Mouse (Mus musculus): Measurements from ENCODE around the gene Hoxc8.

DNA sequence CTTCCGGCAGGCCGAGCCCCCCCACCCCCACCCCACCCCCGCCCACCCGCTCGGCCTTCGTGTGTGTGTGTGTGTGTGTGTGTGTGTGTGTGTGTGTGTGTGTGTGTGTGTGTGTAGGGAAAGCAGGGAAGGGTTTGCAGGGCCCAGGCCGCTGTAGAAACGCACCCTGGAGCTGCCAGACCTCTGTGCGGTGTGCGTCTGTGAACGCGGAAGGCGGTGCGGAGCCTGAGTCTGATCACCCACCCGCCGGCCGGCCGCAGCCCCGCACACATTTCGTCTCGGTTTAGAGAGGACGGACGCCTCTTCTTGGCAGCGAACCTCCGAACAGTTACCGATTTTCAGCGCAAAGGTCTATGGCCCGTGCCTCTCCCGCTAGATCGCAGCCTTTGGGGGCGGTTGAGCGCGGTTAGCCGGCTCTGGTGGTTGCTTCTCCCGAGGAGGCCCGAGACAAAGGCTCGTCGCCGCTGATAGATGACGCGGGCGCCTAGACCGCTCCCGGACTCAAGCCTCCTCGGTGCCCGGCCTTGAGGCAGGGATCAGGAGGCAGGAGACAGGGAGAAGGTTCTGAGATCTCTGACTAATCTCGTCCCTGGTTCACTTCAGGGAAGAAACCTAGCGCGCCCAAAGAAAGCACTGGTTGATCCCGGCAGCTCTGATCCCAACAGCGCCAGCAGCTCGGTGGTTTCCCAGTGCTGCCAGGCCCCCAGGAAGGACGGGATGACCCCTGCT is 47.5 kb upstream of the Hoxc8 start:
- TF ChIP-seq ZNF384 (IDR thresholded peaks at IDR 0.05; ENCODE audit: low read depth, low read length) (no peak), CHD2 (IDR thresholded peaks at IDR 0.05; ENCODE audit: low read depth, low read length) (no peak), HCFC1 (IDR thresholded peaks at IDR 0.05; ENCODE audit: borderline replicate concordance, insufficient read depth, low read length) (no peak)
